Mouse (Mus musculus) urinary bladder, postnatal 36 days (tissue): ENCODE measurements around the gene Smc1b.
A peak's percentile ranks its signal among the peaks of the same experiment; 100 is the strongest.

Experiments
- DNase-seq, 2 experiments: peaks; one replicate each; pipeline ENCODE4 v3.0.0; 2022; ENCODE audit warnings: low spot score in 2 of 2, mixed read lengths in 1 of 2

Gene Smc1b

GRCm38 (mm10) chr15:85131275-85132192 lies at the start of gene Smc1b, which contains the start of gene Ribc2:
Smc1b (minus strand) TSS chr15:85131964.
Ribc2 (plus strand) TSS chr15:85132078.
- DNase-seq = peak; percentile 49 to 69

GRCm38 (mm10) chr15:85180368-85180767 lies 48.6 kb upstream of the Smc1b start:
- DNase-seq = no peak

GRCm38 (mm10) chr15:85179528-85180180 lies 47.9 kb upstream of the Smc1b start:
- no peak for DNase-seq

GRCm38 (mm10) chr15:85178172-85178571 lies 46.4 kb upstream of the Smc1b start:
- no peak for DNase-seq

- no peak for DNase-seq
These were observed 45.8 kb upstream of the Smc1b start for GRCm38 (mm10) chr15:85177576-85177975.

- DNase-seq = no peak
These were observed 42.3 kb upstream of the Smc1b start for GRCm38 (mm10) chr15:85174060-85174459.

- no peak for DNase-seq
These were observed 41.7 kb upstream of the Smc1b start for GRCm38 (mm10) chr15:85173425-85173824.

- peak; percentile 37 to 56 for DNase-seq
These were observed 40.3 kb upstream of the Smc1b start for GRCm38 (mm10) chr15:85172054-85172453.

- DNase-seq = no peak
These were observed 35.4 kb upstream of the Smc1b start for GRCm38 (mm10) chr15:85167086-85167679.

- DNase-seq = no peak
These were observed 34.7 kb upstream of the Smc1b start for GRCm38 (mm10) chr15:85166433-85166933.

- DNase-seq = peak; percentile 44 to 73
These were observed 31.2 kb upstream of the Smc1b start for GRCm38 (mm10) chr15:85162693-85163663.

GRCm38 (mm10) chr15:85161416-85161815 lies 29.7 kb upstream of the Smc1b start:
- DNase-seq = no peak

GRCm38 (mm10) chr15:85156198-85156597 lies 24.4 kb upstream of the Smc1b start:
- DNase-seq = no peak

GRCm38 (mm10) chr15:85154091-85154490 lies 22.3 kb upstream of the Smc1b start:
- no peak for DNase-seq

GRCm38 (mm10) chr15:85152577-85152976 lies 20.8 kb upstream of the Smc1b start:
- peak; percentile 28 to 38 for DNase-seq

- DNase-seq = peak; percentile 63 to 79
These were observed 19.7 kb upstream of the Smc1b start for GRCm38 (mm10) chr15:85151433-85151918.

- DNase-seq = no peak
These were observed 12.5 kb upstream of the Smc1b start for GRCm38 (mm10) chr15:85144249-85144648.

GRCm38 (mm10) chr15:85143747-85144146 lies 12.0 kb upstream of the Smc1b start:
- DNase-seq = peak in 1 of 2 experiments; percentile 0

- DNase-seq = peak in 1 of 2 experiments; percentile 0
These were observed 11.4 kb upstream of the Smc1b start for GRCm38 (mm10) chr15:85143161-85143560.

- peak in 1 of 2 experiments; percentile 0 for DNase-seq
These were observed 10.7 kb upstream of the Smc1b start for GRCm38 (mm10) chr15:85142441-85142840.

- DNase-seq = no peak
These were observed 9.5 kb upstream of the Smc1b start for GRCm38 (mm10) chr15:85141290-85141689.
